Mouse (Mus musculus) gastrocnemius, postnatal 4 days (tissue): ENCODE results near the gene Col6a4. TPM values are rescaled to one million over a fixed set of nuclear protein-coding genes. Genes with fewer than 3 reads are reported as not detected.

ENCODE experiments used
- DNase-seq, 2 experiments: peaks; one replicate each; pipeline ENCODE4 v3.0.0; 2021 to 2022; ENCODE audit warnings: low spot score in 2 of 2, mixed read lengths in 2 of 2
- long read RNA-seq, 2 experiments: library from polyadenylated mRNA; stranded (forward); transcript quantifications; one replicate each; pipeline ENCODE4 v2.0.0; 2021
- total RNA-seq, 2 experiments: library from RNA; stranded (reverse); gene quantifications; 2 replicates each; pipeline ENCODE4 v1.2.3; 2021

The Col6a4 gene
- under 1 TPM; 0.20 to 0.49 TPM for total RNA-seq
- long read RNA-seq, experiment 1 = 0 reads
- long read RNA-seq, experiment 2 = 0 reads

GRCm38 (mm10) chr9:106096683-106097082, at the start of gene Col6a4:
Gene Col6a4 (minus strand): TSS chr9:106096783.
- no peak for DNase-seq

- DNase-seq = no peak
Measured at GRCm38 (mm10) chr9:106145582-106145981, 49.0 kb upstream of the Col6a4 start.

GRCm38 (mm10) chr9:106144176-106144575, 47.6 kb upstream of the Col6a4 start:
- no peak for DNase-seq

DNA sequence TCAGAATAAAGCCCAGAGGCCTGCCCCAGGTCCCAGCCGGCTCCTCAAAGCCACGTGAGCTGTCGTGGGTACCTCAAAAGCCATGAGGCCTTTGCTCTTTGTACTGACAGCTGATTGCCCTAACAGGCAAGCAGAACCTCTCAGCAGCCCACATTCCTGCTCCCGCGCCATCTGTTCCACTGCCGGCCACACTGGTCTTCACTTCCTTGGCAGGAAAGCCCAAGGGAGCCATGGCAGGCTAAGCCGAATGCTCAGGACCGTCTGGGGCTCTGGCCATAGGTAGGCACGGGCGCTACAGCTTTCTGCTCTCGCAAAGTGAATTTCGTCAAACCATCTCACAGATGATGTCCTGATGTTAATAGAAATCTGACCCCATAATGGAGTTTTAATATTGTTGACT, 45.4 kb upstream of the Col6a4 start:
- DNase-seq = no peak

- no peak for DNase-seq
Measured at GRCm38 (mm10) chr9:106139763-106140162, 43.2 kb upstream of the Col6a4 start.

DNA sequence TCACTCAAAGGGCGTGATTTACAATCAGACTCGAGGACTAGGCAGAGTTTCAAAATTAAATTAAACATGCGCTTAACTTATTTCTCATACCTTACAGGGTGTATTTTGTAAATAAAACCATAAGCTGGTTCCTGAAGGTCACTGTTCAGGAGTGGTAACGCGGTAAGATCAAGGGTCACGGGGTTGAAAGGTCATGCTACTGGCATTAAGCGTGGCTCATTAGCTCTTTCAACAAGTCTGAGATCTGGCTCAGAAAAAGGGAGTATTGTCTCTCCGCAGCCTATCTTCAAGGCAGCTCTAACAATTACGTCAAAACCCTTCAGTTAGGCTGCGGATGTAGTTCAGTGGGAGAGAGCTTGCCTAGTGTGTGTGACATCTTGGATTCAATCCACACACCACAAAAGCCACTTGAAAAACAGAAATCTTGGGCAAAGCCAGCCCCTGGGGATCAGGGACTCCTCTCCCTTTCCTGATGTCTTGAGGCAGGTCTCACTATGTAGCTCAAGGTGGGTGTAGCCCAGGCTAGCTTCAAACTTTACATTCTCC, 41.2 kb upstream of the Col6a4 start:
- DNase-seq = no peak

DNA sequence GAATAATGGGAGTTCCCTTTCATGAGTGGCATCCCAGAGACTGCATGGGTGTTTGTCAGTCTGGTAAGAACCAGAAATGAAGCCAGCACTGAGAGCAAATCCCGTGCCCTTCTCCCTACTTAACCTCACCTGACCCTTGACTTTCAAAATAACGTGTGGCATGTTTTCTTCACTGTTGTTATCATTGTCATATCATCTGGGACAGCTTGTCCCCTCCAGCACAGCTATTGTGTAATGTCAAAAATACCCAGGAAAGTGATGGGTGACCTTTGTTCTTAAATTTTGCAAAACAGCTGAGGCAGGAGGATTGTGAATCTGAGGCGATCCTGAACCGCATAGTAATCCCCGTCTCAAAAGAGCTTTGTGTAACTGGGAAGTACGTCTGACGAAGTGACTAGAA, 33.7 kb upstream of the Col6a4 start:
- no peak for DNase-seq

GRCm38 (mm10) chr9:106129072-106129471, 32.5 kb upstream of the Col6a4 start:
- no peak for DNase-seq

GRCm38 (mm10) chr9:106126786-106127251, 30.2 kb upstream of the Col6a4 start:
- no peak for DNase-seq

GRCm38 (mm10) chr9:106123599-106123998, 27.0 kb upstream of the Col6a4 start:
- no peak for DNase-seq

GRCm38 (mm10) chr9:106119075-106119474, 22.5 kb upstream of the Col6a4 start:
- no peak for DNase-seq

GRCm38 (mm10) chr9:106115801-106116424, 19.3 kb upstream of the Col6a4 start:
- DNase-seq = no peak

DNA sequence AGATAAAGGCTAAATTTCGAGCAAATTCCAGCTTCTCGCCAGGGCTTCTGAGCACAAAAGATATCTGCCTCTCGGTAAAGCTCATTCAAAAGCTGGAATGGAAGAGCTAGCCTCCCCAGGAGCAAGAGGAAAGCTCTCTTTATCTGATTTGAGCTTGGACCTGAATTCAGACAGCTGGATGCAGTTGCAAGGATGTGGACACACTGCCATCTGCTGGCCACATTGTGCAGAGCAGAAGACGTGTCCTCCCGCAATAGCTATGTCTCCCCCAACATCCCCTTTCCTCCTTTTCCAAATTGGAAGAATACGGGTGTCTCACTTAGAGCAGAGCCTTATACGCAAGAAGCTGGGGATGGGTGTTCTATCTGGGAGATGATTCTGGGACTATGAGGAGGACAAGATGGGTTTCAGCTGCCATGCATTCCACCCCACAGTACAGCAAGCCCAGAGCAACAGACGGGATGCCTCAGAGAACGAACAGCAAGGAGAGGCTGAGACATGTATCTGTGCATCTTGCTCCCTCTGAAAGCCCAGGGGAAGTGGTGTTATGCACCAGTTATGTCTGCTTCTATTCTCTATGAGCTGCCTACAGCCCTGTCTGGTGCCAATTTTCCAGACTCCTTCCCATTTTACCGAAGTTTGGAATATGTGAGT, 16.3 kb upstream of the Col6a4 start:
- peak; percentile 48 to 67 for DNase-seq

DNA sequence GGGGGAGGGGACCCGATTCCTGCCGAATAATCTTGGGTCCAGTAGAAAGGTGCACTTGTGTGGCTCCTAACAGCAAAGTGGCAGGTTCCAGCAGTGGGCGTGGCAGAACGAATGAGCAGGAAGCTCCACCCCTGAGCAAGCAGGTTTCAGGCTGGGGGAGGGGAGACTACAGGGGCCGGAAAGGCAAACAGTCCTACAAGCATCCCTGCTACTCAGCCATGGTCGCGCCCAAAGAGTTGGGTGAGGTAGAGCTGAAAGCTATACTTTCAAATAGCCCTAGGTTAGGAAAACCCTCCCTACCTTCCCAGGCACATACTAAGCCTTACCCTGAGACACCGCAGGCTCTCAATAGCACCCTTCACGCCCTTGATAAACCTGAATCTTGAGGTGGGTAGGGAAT, 9.7 kb upstream of the Col6a4 start:
- no peak for DNase-seq

DNA sequence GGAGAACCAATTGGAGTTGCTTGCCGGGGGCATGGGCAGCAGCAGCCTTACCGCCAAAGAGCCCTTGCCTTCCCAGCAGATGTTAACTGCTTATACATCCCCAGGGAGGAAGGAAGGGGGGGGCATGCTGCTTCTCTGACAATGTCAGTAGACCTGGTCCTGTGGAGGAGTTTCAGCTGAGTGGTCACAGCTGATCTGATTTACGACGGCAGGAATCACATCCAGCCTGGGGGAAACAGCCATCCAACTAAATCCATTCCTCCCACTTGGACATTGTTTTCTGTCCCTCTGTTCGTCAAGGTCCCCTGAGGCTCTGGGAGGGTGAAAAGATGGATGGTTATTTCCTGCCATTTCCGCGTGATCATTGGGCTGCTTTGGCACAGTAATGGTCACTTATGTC, 7.8 kb upstream of the Col6a4 start:
- DNase-seq = no peak

DNA sequence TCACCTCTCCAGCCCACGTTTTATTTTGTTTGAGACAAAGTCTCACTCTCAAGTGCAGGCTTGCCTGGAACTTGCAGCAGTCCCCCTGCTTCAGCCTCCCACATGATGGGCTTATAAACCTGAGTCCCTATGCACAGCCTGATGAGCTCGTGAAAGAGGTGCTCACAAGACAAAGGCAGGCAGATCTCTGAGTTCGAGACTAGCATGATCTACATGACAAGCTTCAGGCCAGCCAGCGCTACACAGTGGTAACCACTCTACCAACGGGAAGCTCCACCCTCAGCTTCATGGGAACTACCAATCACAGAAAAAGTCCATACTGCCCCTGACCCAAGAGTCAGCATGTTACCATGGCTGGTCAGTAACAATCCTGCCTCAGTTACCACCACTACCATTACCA, 4.6 kb upstream of the Col6a4 start:
- no peak for DNase-seq

GRCm38 (mm10) chr9:106100262-106100661, 3.7 kb upstream of the Col6a4 start:
- no peak for DNase-seq

DNA sequence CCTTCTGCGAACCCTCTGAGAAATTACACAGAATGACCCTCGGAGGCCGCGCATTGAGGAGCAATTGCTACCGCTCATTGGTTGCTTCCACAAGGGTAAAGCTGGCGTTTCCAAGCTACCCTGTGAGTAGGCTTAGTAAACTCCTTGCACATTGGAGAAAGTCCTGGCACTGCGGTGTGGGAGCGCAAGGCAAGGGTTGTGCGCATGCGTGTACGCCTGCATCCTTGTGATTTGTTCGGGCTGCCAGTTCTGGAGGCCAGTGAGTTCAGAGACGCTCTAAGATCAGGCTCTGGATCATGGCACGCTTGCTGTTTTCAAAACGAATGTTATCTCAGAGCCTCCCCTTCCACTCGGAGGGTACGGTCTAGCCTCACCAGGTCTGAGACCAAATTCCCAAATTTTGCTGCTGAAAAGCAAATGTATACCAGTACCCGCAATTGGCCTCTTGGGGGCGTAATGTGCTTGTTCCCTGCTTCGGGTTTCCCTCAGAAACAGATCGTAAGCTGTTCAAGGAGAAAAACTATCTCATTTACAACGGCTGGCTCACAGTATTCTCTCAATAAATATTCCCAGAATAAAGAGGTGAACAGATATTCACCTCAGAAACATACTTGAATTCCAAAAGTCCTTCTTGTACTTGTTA, 2.9 kb upstream of the Col6a4 start:
- no peak for DNase-seq

GRCm38 (mm10) chr9:106081528-106081927, 15.1 kb downstream of the Col6a4 start:
- DNase-seq = no peak

GRCm38 (mm10) chr9:106080261-106081033, 16.1 kb downstream of the Col6a4 start:
- DNase-seq = peak in 1 of 2 experiments; percentile 23

DNA sequence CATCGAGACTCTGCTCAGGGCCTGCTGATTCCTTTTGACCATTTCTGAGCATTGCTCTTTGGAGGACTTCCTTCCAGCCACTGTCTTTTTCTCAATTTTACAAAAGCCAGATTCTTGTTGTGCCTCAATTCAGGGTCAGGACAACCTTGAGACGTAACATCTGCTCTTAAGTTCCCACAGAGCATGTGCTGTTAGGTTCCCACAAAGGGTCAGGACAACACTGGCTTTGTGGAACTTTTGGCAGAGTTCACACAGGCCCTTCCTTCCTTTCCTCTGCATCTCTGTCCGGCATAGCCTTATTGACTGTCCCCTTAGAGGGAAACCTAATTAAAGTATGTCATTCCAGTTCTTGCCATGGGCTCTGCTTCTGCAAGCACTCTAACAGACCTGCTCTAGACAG, 18.6 kb downstream of the Col6a4 start:
- no peak for DNase-seq
